ENCODE assay signal across 8 mouse cellular contexts in genomic region chr1:172261477-172262078, GRCm38 (mm10). TPM values are rescaled to one million over a fixed set of nuclear protein-coding genes. Genes with fewer than 3 reads are reported as not detected.
DNase-seq lines count a peak whose midpoint lies in the region; ATAC-seq lines count a peak whose summit lies in the region.

Igsf8 (plus strand) TSS chr1:172261641.

- peaks cover 4% of the 10 kb centered on the region; the same call in 1 of the 2 replicates for H3K4me1 ChIP-seq in heart, embryonic 11.5 days (ENCODE audit: control insufficient read depth, insufficient read depth, low read length)
- H3K4me1 ChIP-seq in forebrain, embryonic 15.5 days: peaks cover 6% of the 10 kb centered on the region
- no peaks in the 10 kb centered on the region for H3K4me1 ChIP-seq in midbrain, embryonic 14.5 days (ENCODE audit: control insufficient read depth, insufficient read depth, low read length)

- H3K9ac ChIP-seq in heart, embryonic 11.5 days (ENCODE audit: low read depth, low read length): no peak within 1 kb of the TSS
- no peak within 1 kb of the TSS for H3K9ac ChIP-seq in forebrain, embryonic 15.5 days (replicated peaks)
- no peak within 1 kb of the TSS for H3K9ac ChIP-seq in midbrain, embryonic 14.5 days (replicated peaks; ENCODE audit: low read length)

- H3K36me3 ChIP-seq in heart, embryonic 11.5 days (ENCODE audit: control insufficient read depth, insufficient read depth, low read length): no peaks in the 10 kb centered on the region; the same call in 1 of the 2 replicates
- H3K36me3 ChIP-seq in forebrain, embryonic 15.5 days: no peaks in the 10 kb centered on the region
- no peaks in the 10 kb centered on the region for H3K36me3 ChIP-seq in midbrain, embryonic 14.5 days (ENCODE audit: control insufficient read depth, insufficient read depth, low read length)

- no peak within 1 kb of the TSS for H3K4me3 ChIP-seq in heart, embryonic 11.5 days (ENCODE audit: low read depth, low read length)
- no peak within 1 kb of the TSS for H3K4me3 ChIP-seq in forebrain, embryonic 15.5 days
- H3K4me3 ChIP-seq in midbrain, embryonic 14.5 days (replicated peaks; ENCODE audit: low read depth, low read length): no peak within 1 kb of the TSS

- intact Hi-C loops in heart, postnatal 25 days (cut with DNase I): no loop called here

- WGBS in heart, embryonic 11.5 days (ENCODE audit: insufficient replicate concordance): 65% methylated on average over 8 of the region's 8 CpGs
- WGBS in forebrain, embryonic 15.5 days: 13% methylated on average over 8 of the region's 8 CpGs
- 7% methylated on average over 8 of the region's 8 CpGs for WGBS in midbrain, embryonic 14.5 days

- no peaks in the 10 kb centered on the region for H3K27me3 ChIP-seq in heart, embryonic 11.5 days (ENCODE audit: control insufficient read depth, insufficient read depth, low read length)
- no peaks in the 10 kb centered on the region for H3K27me3 ChIP-seq in forebrain, embryonic 15.5 days
- H3K27me3 ChIP-seq in midbrain, embryonic 14.5 days (ENCODE audit: control insufficient read depth, insufficient read depth, low read length): no peaks in the 10 kb centered on the region

- H3K4me2 ChIP-seq in heart, embryonic 11.5 days: no peak within 1 kb of the TSS
- no peak within 1 kb of the TSS for H3K4me2 ChIP-seq in forebrain, embryonic 15.5 days (replicated peaks)
- peak within 1 kb of the TSS; percentile 3 for H3K4me2 ChIP-seq in midbrain, embryonic 14.5 days (ENCODE audit: low read length)

- no peaks in the 10 kb centered on the region for H3K9me3 ChIP-seq in heart, embryonic 11.5 days (replicated peaks; ENCODE audit: control insufficient read depth, low read length)
- H3K9me3 ChIP-seq in forebrain, embryonic 15.5 days: no peaks in the 10 kb centered on the region
- no peaks in the 10 kb centered on the region for H3K9me3 ChIP-seq in midbrain, embryonic 14.5 days (ENCODE audit: control insufficient read depth, low read length)

- no peak for ATAC-seq in heart, embryonic 11.5 days (replicated peaks; ENCODE audit: insufficient number of reproducible peaks, low FRiP score, low TSS enrichment)
- no peak for ATAC-seq in forebrain, embryonic 15.5 days (replicated peaks)
- no peak for ATAC-seq in midbrain, embryonic 14.5 days (ENCODE audit: low FRiP score, low TSS enrichment)
- ATAC-seq in cerebellum, adult (ENCODE audit: insufficient number of reproducible peaks, low FRiP score, low TSS enrichment): no peak

- peak within 1 kb of the TSS; percentile 46; the same call in 1 of the 2 replicates for H3K27ac ChIP-seq in heart, embryonic 11.5 days (ENCODE audit: low read depth, low read length)
- H3K27ac ChIP-seq in forebrain, embryonic 15.5 days (replicated peaks): peak within 1 kb of the TSS; percentile 62
- H3K27ac ChIP-seq in midbrain, embryonic 14.5 days (replicated peaks; ENCODE audit: low read depth, low read length): peak within 1 kb of the TSS; percentile 62

- no peak for DNase-seq in heart, postnatal 25 days (ENCODE audit: low spot score)
- no peak for DNase-seq in adrenal gland, adult 18-20 months (ENCODE audit: low spot score in 2 of 2)
- no peak for DNase-seq in layer of hippocampus, postnatal 14 days (ENCODE audit: low spot score in 2 of 2)
- peak; percentile 47 for DNase-seq in midbrain, embryonic 14.5 days
- DNase-seq in cerebellum, adult 18-20 months: no peak

RNA-seq across cellular contexts. Expression of gene Igsf8, which starts in this region (rescaled TPM):
- 22.8 and 24.0 TPM in 2 replicates for polyA plus RNA-seq in heart, embryonic 11.5 days (2014; fragmentation: Nextera tagmentation; extraction: Ambion mirVana)
- total RNA-seq in heart, postnatal 25 days (2021): 10 to 100 TPM in 1 of 2 experiments, 1 to 10 TPM in 1; 9.3 to 15.2 TPM
- 10 to 100 TPM; 20.8 to 27.8 TPM for total RNA-seq in adrenal gland, adult 18-20 months (2021)
- 137 and 162 TPM in 2 replicates for polyA plus RNA-seq in forebrain, embryonic 15.5 days (2015; fragmentation: Nextera tagmentation; extraction: Ambion mirVana)
- total RNA-seq in layer of hippocampus, postnatal 14 days (2021): 100 to 1,000 TPM; 185 to 195 TPM
- polyA plus RNA-seq in midbrain, embryonic 14.5 days (2014; fragmentation: Nextera tagmentation; extraction: Ambion mirVana): 55.6 and 61.0 TPM in 2 replicates

Comparison
In these comparisons a context has a peak if more than half of its experiments do, and no peak if none do; other contexts are left out.
1. RNA of gene Igsf8 (total RNA-seq): 185 to 195 TPM in layer of hippocampus, postnatal 14 days; 20.8 to 27.8 TPM in adrenal gland, adult 18-20 months and 9.3 to 15.2 TPM in heart, postnatal 25 days; every median in the first group is over 4 times any median in the second.
2. Peak in every context shown above with its lines, with median percentiles within 50 percentile points of each other: H3K27ac ChIP-seq.